Mouse (Mus musculus) midbrain, postnatal 0 days (tissue): ENCODE measurements around the gene Cyp46a1. TPM values are rescaled to one million over a fixed set of nuclear protein-coding genes. Genes with fewer than 3 reads are reported as not detected.

Experiments
- ATAC-seq: fragments of 200-750 bp; cut with Nextera tagmentation; 2 replicates; pipeline ENCODE4 v1.8.0; 2017; ENCODE audit warnings: moderate number of reproducible peaks, mild to moderate bottlenecking, moderate TSS enrichment, moderate library complexity; ENCODE audit not compliant: low FRiP score
- DNase-seq: peaks from one replicate; pipeline ENCODE4 v3.0.0-alpha.2; 2015; ENCODE audit warnings: low spot score
- H3K27ac ChIP-seq: fragments of 300-500 bp; sonication (generic); 2 replicates; pipeline ENCODE4 v1.5.1; 2014; ENCODE audit warnings: low read depth, mild to moderate bottlenecking, low read length, mixed read lengths
- H3K27me3 ChIP-seq: fragments of 300-500 bp; sonication (generic); 2 replicates; pipeline ENCODE4 v1.6.1; 2014; ENCODE audit warnings: low read length, control low read depth, mixed read lengths; ENCODE audit not compliant: insufficient read depth
- H3K36me3 ChIP-seq: fragments of 300-500 bp; sonication (generic); 2 replicates; pipeline ENCODE4 v1.6.1; 2014; ENCODE audit warnings: low read length, control low read depth, mixed read lengths; ENCODE audit not compliant: insufficient read depth
- H3K4me1 ChIP-seq: fragments of 300-500 bp; sonication (generic); 2 replicates; pipeline ENCODE4 v1.6.1; 2014; ENCODE audit warnings: mild to moderate bottlenecking, control low read depth, antibody characterized with exemption, low read length, mixed read lengths; ENCODE audit not compliant: insufficient read depth
- H3K4me2 ChIP-seq: fragments of 300-500 bp; sonication (generic); 2 replicates; pipeline ENCODE4 v1.6.1; 2014; ENCODE audit warnings: low read depth, mild to moderate bottlenecking, low read length, mixed read lengths; ENCODE audit not compliant: poor library complexity, severe bottlenecking
- H3K4me3 ChIP-seq: fragments of 300-500 bp; sonication (generic); 2 replicates; pipeline ENCODE4 v1.5.1; 2014; ENCODE audit warnings: low read depth, mild to moderate bottlenecking, low read length, moderate library complexity
- H3K9ac ChIP-seq: fragments of 300-500 bp; sonication (generic); replicated peaks from 2 replicates; pipeline ENCODE4 v1.6.1; 2014; ENCODE audit warnings: mild to moderate bottlenecking, low read length, moderate library complexity, mixed read lengths; ENCODE audit not compliant: poor library complexity, severe bottlenecking
- H3K9me3 ChIP-seq: fragments of 300-500 bp; sonication (generic); 2 replicates; pipeline ENCODE4 v1.6.1; 2016; ENCODE audit warnings: low read length, control low read depth
- CTCF ChIP-seq: IDR thresholded peaks from 2 replicates; pipeline ENCODE4 v1.5.1; 2016; ENCODE audit warnings: antibody characterized with exemption, mild to moderate bottlenecking
- WGBS: fragments of 180-500 bp; shearing (Covaris S2); extraction: QIAGEN DNeasy Blood & Tissue Kit; methylation state at CpG from one replicate; pipeline ENCODE4 v1.1.7; 2014; 5-methylcytosine and 5-hydroxymethylcytosine counted together
- polyA plus RNA-seq: library from polyadenylated mRNA; unstranded; fragments of >200 nt; fragmentation: Nextera tagmentation; extraction: Ambion mirVana; gene quantifications from 2 replicates; pipeline ENCODE4 v1.2.1, GENCODE M21; 2015
- total RNA-seq: library from RNA; depleted of rRNA; stranded (reverse); fragments of >200 nt; gene quantifications from 2 replicates; pipeline ENCODE4 v1.2.3, GENCODE M21; 2014; rRNA removed

Cyp46a1 gene
- total and polyA plus RNA-seq, 2 experiments from 2014 or later: 36.0 to 52.0 TPM

DNA sequence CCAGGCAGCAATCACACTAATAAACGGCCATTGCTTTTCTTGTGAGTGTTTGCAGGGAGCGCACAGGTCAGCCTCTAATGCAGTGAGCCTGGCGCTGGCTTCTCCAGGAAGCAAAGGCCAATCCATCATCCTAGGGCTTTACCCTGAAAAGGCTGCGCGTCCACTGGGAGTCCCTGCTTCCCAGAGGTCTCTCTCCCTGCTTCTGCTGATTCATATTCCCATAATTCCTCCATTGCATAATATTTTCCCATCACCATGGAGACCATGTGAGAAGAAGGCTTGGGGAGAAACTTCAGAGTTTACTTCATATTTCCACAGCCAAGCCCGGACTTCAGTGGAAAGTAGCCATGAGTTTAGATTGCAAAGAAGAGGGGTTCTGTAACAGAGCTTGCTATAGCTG is 69.8 kb downstream of the Cyp46a1 start:
- Histone ChIP-seq H3K27ac (peak overlapping the region; percentile 49; the same call in 1 of the 2 replicates), H3K4me2 (no peak overlapping the region), H3K4me3 (no peak overlapping the region), H3K27me3 (no peaks in the 10 kb centered on the region), H3K36me3 (no peaks in the 10 kb centered on the region), H3K4me1 (0 out of 2 replicates have a peak, but pooled peaks cover 4% of the 10 kb centered on the region), H3K9ac (no peak overlapping the region), H3K9me3 (no peaks in the 10 kb centered on the region)
- ATAC-seq: no peak
- DNase-seq: peak; percentile 48
- WGBS: 45% methylated on average over 6 of the region's 6 CpGs
- no peak for TF ChIP-seq CTCF

GRCm38 (mm10) chr12:108409100-108409499 is 74.9 kb downstream of the Cyp46a1 start:
- Histone ChIP-seq H3K27ac (no peak overlapping the region), H3K9ac (no peak overlapping the region), H3K4me3 (no peak overlapping the region), H3K4me2 (no peak overlapping the region), H3K36me3 (no peaks in the 10 kb centered on the region), H3K27me3 (no peaks in the 10 kb centered on the region), H3K9me3 (no peaks in the 10 kb centered on the region), H3K4me1 (no peaks in the 10 kb centered on the region)
- DNase-seq: no peak
- WGBS: 75% methylated on average over 5 of the region's 5 CpGs
- ATAC-seq: no peak
- TF ChIP-seq CTCF: no peak

GRCm38 (mm10) chr12:108410416-108411208 is 76.4 kb downstream of the Cyp46a1 start:
- H3K9ac ChIP-seq: no peak overlapping the region
- DNase-seq: no peak

More at GRCm38 (mm10) chr12:108410416-108411208, 76.4 kb downstream of the Cyp46a1 start:
- H3K4me1 ChIP-seq: no peaks in the 10 kb centered on the region
- TF ChIP-seq CTCF: no peak
- H3K27me3 ChIP-seq: no peaks in the 10 kb centered on the region
- WGBS: 61% methylated on average over 14 of the region's 14 CpGs
- no peak overlapping the region for H3K4me2 ChIP-seq
- H3K36me3 ChIP-seq: no peaks in the 10 kb centered on the region
- ATAC-seq: no peak
- no peak overlapping the region for H3K4me3 ChIP-seq
- H3K27ac ChIP-seq: no peak overlapping the region
- H3K9me3 ChIP-seq: no peaks in the 10 kb centered on the region

Other genes with a start within 250 kb of the Cyp46a1 start
- 74.6 and 95.5 TPM in 2 replicates for gene Setd3, start 155.1 kb upstream of the Cyp46a1 start, total RNA-seq
- gene Setd3, start 155.1 kb upstream of the Cyp46a1 start, polyA plus RNA-seq: 88.1 and 91.2 TPM in 2 replicates
- gene Ccnk, start 154.8 kb upstream of the Cyp46a1 start, total RNA-seq: 12.1 and 27.6 TPM in 2 replicates
- 2.1 and 2.2 TPM in 2 replicates for gene Ccnk, start 154.8 kb upstream of the Cyp46a1 start, polyA plus RNA-seq
- 69.1 and 89.6 TPM in 2 replicates for gene Ccdc85c, start 59.0 kb upstream of the Cyp46a1 start, total RNA-seq
- gene Ccdc85c, start 59.0 kb upstream of the Cyp46a1 start, polyA plus RNA-seq: 16.6 and 19.9 TPM in 2 replicates
- 9.3 and 10.4 TPM in 2 replicates for gene Hhipl1, start 28.1 kb upstream of the Cyp46a1 start, total RNA-seq
- gene Hhipl1, start 28.1 kb upstream of the Cyp46a1 start, polyA plus RNA-seq: 2.7 and 2.9 TPM in 2 replicates
- 43.9 and 52.0 TPM in 2 replicates for gene Eml1, start 36.6 kb downstream of the Cyp46a1 start, total RNA-seq
- gene Eml1, start 36.6 kb downstream of the Cyp46a1 start, polyA plus RNA-seq: 34.0 and 37.4 TPM in 2 replicates
- gene Evl, start 220.3 kb downstream of the Cyp46a1 start, total RNA-seq: 230 and 255 TPM in 2 replicates
- gene Evl, start 220.3 kb downstream of the Cyp46a1 start, polyA plus RNA-seq: 285 and 290 TPM in 2 replicates